Mouse (Mus musculus): ENCODE measurements at regions not wholly inside any gene's neighbourhood (a gene's known extent, or its start where the extent isn't known, plus 50 kb on each side); places are given as distances from the start of the nearest gene placed in this dataset.
A peak's percentile ranks its signal among the peaks of the same experiment; 100 is the strongest.

GRCm38 (mm10) chr6:4418941-4419351 is 85.7 kb upstream of the Col1a2 start:
- Histone ChIP-seq H3K79me2 (ENCODE audit: control insufficient read depth, insufficient read depth, low read length) (no peaks in the 10 kb centered on the region), H3K4me3 (ENCODE audit: insufficient read depth, low read depth, low read length) (no peak overlapping the region), H3K4me1 (ENCODE audit: control insufficient read depth, insufficient read depth, low read length) (no peaks in the 10 kb centered on the region), H3K27me3 (ENCODE audit: control insufficient read depth, insufficient read depth, low read length) (no peaks in the 10 kb centered on the region), H3K27ac (replicated peaks; ENCODE audit: insufficient read depth, low read depth, low read length) (no peak overlapping the region), H3K9ac (ENCODE audit: low read depth, low read length) (no peak overlapping the region), H3K36me3 (ENCODE audit: control insufficient read depth, insufficient read depth, low read length) (no peaks in the 10 kb centered on the region)
- peak; percentile 7 for DNase-seq (ENCODE audit: extremely low read depth, low read depth, low spot score)
- TF ChIP-seq POLR2A (IDR thresholded peaks at IDR 0.05; ENCODE audit: extremely low read depth, insufficient read depth, low read length) (no peak), CTCF (IDR thresholded peaks at IDR 0.05; ENCODE audit: low read depth, low read length) (no peak)
- 70% methylated on average over 5 of the region's 5 CpGs for WGBS

GRCm38 (mm10) chr6:4421466-4421865 is 83.1 kb upstream of the Col1a2 start:
- Histone ChIP-seq H3K27ac (replicated peaks; ENCODE audit: insufficient read depth, low read depth, low read length) (no peak overlapping the region), H3K4me3 (ENCODE audit: insufficient read depth, low read depth, low read length) (no peak overlapping the region), H3K79me2 (ENCODE audit: control insufficient read depth, insufficient read depth, low read length) (no peaks in the 10 kb centered on the region), H3K9ac (ENCODE audit: low read depth, low read length) (no peak overlapping the region), H3K4me1 (ENCODE audit: control insufficient read depth, insufficient read depth, low read length) (no peaks in the 10 kb centered on the region), H3K36me3 (ENCODE audit: control insufficient read depth, insufficient read depth, low read length) (no peaks in the 10 kb centered on the region), H3K27me3 (ENCODE audit: control insufficient read depth, insufficient read depth, low read length) (no peaks in the 10 kb centered on the region)
- DNase-seq (ENCODE audit: extremely low read depth, low read depth, low spot score) = no peak
- TF ChIP-seq POLR2A (IDR thresholded peaks at IDR 0.05; ENCODE audit: extremely low read depth, insufficient read depth, low read length) = no peak
- TF ChIP-seq CTCF (IDR thresholded peaks at IDR 0.05; ENCODE audit: low read depth, low read length) = no peak
- 89% methylated on average over 7 of the region's 7 CpGs for WGBS

- H3K27me3 ChIP-seq (ENCODE audit: control insufficient read depth, insufficient read depth, low read length) = no peaks in the 10 kb centered on the region
- H3K27ac ChIP-seq (replicated peaks; ENCODE audit: insufficient read depth, low read depth, low read length) = no peak overlapping the region
- no peak overlapping the region for H3K4me3 ChIP-seq (ENCODE audit: insufficient read depth, low read depth, low read length)
- no peaks in the 10 kb centered on the region for H3K36me3 ChIP-seq (ENCODE audit: control insufficient read depth, insufficient read depth, low read length)
- WGBS = 95% methylated on average over 4 of the region's 4 CpGs
- no peaks in the 10 kb centered on the region for H3K79me2 ChIP-seq (ENCODE audit: control insufficient read depth, insufficient read depth, low read length)
- DNase-seq (ENCODE audit: extremely low read depth, low read depth, low spot score) = no peak
- no peak overlapping the region for H3K9ac ChIP-seq (ENCODE audit: low read depth, low read length)
- TF ChIP-seq POLR2A (IDR thresholded peaks at IDR 0.05; ENCODE audit: extremely low read depth, insufficient read depth, low read length) = no peak
- no peak for TF ChIP-seq CTCF (IDR thresholded peaks at IDR 0.05; ENCODE audit: low read depth, low read length)
- no peaks in the 10 kb centered on the region for H3K4me1 ChIP-seq (ENCODE audit: control insufficient read depth, insufficient read depth, low read length)
These were observed 77.5 kb upstream of the Col1a2 start for GRCm38 (mm10) chr6:4427122-4427521.

GRCm38 (mm10) chr6:4430704-4431310 is 73.8 kb upstream of the Col1a2 start:
- no peak overlapping the region for H3K4me3 ChIP-seq (ENCODE audit: insufficient read depth, low read depth, low read length)
- DNase-seq (ENCODE audit: extremely low read depth, low read depth, low spot score) = no peak
- H3K27me3 ChIP-seq (ENCODE audit: control insufficient read depth, insufficient read depth, low read length) = no peaks in the 10 kb centered on the region
- TF ChIP-seq CTCF (IDR thresholded peaks at IDR 0.05; ENCODE audit: low read depth, low read length) (no peak), POLR2A (IDR thresholded peaks at IDR 0.05; ENCODE audit: extremely low read depth, insufficient read depth, low read length) (no peak)
- H3K4me1 ChIP-seq (ENCODE audit: control insufficient read depth, insufficient read depth, low read length) = no peaks in the 10 kb centered on the region
- H3K79me2 ChIP-seq (ENCODE audit: control insufficient read depth, insufficient read depth, low read length) = no peaks in the 10 kb centered on the region
- no peaks in the 10 kb centered on the region for H3K36me3 ChIP-seq (ENCODE audit: control insufficient read depth, insufficient read depth, low read length)
- WGBS = 85% methylated on average over 1 of the region's 1 CpGs
- H3K27ac ChIP-seq (replicated peaks; ENCODE audit: insufficient read depth, low read depth, low read length) = no peak overlapping the region
- H3K9ac ChIP-seq (ENCODE audit: low read depth, low read length) = no peak overlapping the region

- Histone ChIP-seq H3K79me2 (ENCODE audit: control insufficient read depth, insufficient read depth, low read length) (no peaks in the 10 kb centered on the region), H3K4me3 (ENCODE audit: insufficient read depth, low read depth, low read length) (no peak overlapping the region), H3K4me1 (ENCODE audit: control insufficient read depth, insufficient read depth, low read length) (no peaks in the 10 kb centered on the region), H3K27ac (replicated peaks; ENCODE audit: insufficient read depth, low read depth, low read length) (no peak overlapping the region), H3K36me3 (ENCODE audit: control insufficient read depth, insufficient read depth, low read length) (no peaks in the 10 kb centered on the region), H3K27me3 (ENCODE audit: control insufficient read depth, insufficient read depth, low read length) (no peaks in the 10 kb centered on the region), H3K9ac (ENCODE audit: low read depth, low read length) (no peak overlapping the region)
- 86% methylated on average over 8 of the region's 8 CpGs for WGBS
- no peak for DNase-seq (ENCODE audit: extremely low read depth, low read depth, low spot score)
- TF ChIP-seq CTCF (IDR thresholded peaks at IDR 0.05; ENCODE audit: low read depth, low read length) (no peak), POLR2A (IDR thresholded peaks at IDR 0.05; ENCODE audit: extremely low read depth, insufficient read depth, low read length) (no peak)
These were observed 72.4 kb upstream of the Col1a2 start for GRCm38 (mm10) chr6:4432192-4432591.

GRCm38 (mm10) chr6:4436439-4436838 is 68.2 kb upstream of the Col1a2 start:
- Histone ChIP-seq H3K4me3 (ENCODE audit: insufficient read depth, low read depth, low read length) (no peak overlapping the region), H3K9ac (ENCODE audit: low read depth, low read length) (no peak overlapping the region), H3K27ac (replicated peaks; ENCODE audit: insufficient read depth, low read depth, low read length) (no peak overlapping the region), H3K79me2 (ENCODE audit: control insufficient read depth, insufficient read depth, low read length) (no peaks in the 10 kb centered on the region), H3K36me3 (ENCODE audit: control insufficient read depth, insufficient read depth, low read length) (no peaks in the 10 kb centered on the region), H3K4me1 (ENCODE audit: control insufficient read depth, insufficient read depth, low read length) (no peaks in the 10 kb centered on the region), H3K27me3 (ENCODE audit: control insufficient read depth, insufficient read depth, low read length) (no peaks in the 10 kb centered on the region)
- WGBS = 50% methylated on average over 4 of the region's 4 CpGs
- no peak for TF ChIP-seq CTCF (IDR thresholded peaks at IDR 0.05; ENCODE audit: low read depth, low read length)
- no peak for TF ChIP-seq POLR2A (IDR thresholded peaks at IDR 0.05; ENCODE audit: extremely low read depth, insufficient read depth, low read length)
- DNase-seq (ENCODE audit: extremely low read depth, low read depth, low spot score) = no peak

All from liver, adult 2 months (tissue).